In the genomic region with DNA sequence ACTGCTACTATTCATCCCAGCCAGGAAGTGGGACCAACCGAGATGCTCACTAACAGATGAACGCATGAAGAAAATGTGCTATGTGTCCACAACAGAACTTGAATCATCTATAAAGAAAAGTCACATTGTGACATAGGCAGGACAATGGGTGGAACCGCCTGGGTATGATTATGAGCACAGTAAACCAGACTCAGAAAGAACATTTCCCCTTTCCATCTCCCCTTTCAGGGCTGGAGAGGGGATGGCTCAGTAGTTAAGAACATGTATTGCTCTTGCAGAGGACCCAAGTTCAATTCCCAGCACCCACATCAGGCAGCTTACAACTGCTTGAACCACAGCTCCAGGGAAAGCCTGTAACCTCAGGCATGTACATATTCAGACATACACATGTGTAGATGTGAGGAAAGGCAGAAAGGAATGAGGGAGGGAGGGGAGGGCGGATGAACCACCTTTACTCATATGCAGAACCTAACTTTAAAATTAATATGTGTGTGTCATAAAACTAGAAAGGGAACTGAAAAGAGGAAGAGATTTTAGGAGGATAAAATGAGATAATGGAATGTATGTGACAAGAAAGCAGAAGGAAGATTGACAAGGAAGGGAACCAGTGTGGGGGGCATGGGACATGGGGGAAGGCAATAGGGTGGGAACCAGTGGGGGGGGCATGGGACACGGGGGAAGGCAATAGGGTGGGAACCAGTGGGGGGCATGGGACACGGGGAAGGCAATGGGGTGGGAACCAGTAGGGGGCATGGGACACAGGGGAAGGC, we compare ENCODE assay signal across 19 mouse cellular contexts. TPM values are rescaled to one million over a fixed set of nuclear protein-coding genes. Genes with fewer than 3 reads are reported as not detected.
"Had no signal": no experiment of that assay in that cellular context is flagged by ENCODE, and none has a peak within 500 bp of the region (broad histone marks: within the 10 kb centered on the region; RNA-seq: fewer than 3 reads in every experiment).

No protein-coding gene starts in this region.

- DNase-seq: kidney, adult 2 months; layer of hippocampus, postnatal 36 days; liver, postnatal 0 days; lung, embryonic 14.5 days; midbrain, embryonic 14.5 days; retina, postnatal 1 day; right cerebral cortex, postnatal 25 days; spleen, adult 18-20 months; thymus, adult 18-20 months; thymus, postnatal 14 days; thymus, postnatal 4 days had no signal

- H3K4me3 ChIP-seq: left cerebral cortex, adult 2 months; midbrain, embryonic 10.5 days; myocyte; neural tube, embryonic 13.5 days; stomach, embryonic 15.5 days had no signal

- H3K9ac ChIP-seq: liver, embryonic 14.5 days; liver, postnatal 0 days; lung, embryonic 14.5 days; neural tube, embryonic 13.5 days; stomach, embryonic 15.5 days had no signal

- ATAC-seq: liver, postnatal 0 days; lung, postnatal 0 days had no signal

- H3K36me3 ChIP-seq: midbrain, embryonic 10.5 days; neural tube, embryonic 13.5 days; stomach, embryonic 15.5 days had no signal

- H3K4me1 ChIP-seq: midbrain, embryonic 10.5 days; neural tube, embryonic 13.5 days; stomach, embryonic 15.5 days had no signal

- H3K27me3 ChIP-seq: neural tube, embryonic 13.5 days; stomach, embryonic 15.5 days had no signal

- H3K27ac ChIP-seq: kidney, postnatal 0 days; left cerebral cortex, adult 2 months; liver, embryonic 14.5 days; midbrain, embryonic 10.5 days; neural tube, embryonic 13.5 days; stomach, embryonic 15.5 days had no signal

- H3K9me3 ChIP-seq: midbrain, embryonic 10.5 days; neural tube, embryonic 13.5 days; stomach, embryonic 15.5 days had no signal

RNA-seq across cellular contexts. Expression of gene Ina, which starts 10.6 kb away (rescaled TPM):
- polyA plus RNA-seq: liver, postnatal 0 days; myocyte had no signal
